ENCODE assay signal across 9 mouse cellular contexts in genomic region chr1:71653400-71654159, GRCm38 (mm10). TPM values are rescaled to one million over a fixed set of nuclear protein-coding genes. Genes with fewer than 3 reads are reported as not detected.
A peak's percentile ranks its signal among the peaks of the same experiment; 100 is the strongest.
DNase-seq lines count a peak whose midpoint lies in the region; ATAC-seq and TF ChIP-seq lines count a peak whose summit lies in the region.
"Had no signal": no experiment of that assay in that cellular context is flagged by ENCODE, and none has a peak within 500 bp of the region (broad histone marks: within the 10 kb centered on the region; RNA-seq: fewer than 3 reads in every experiment).

No protein-coding gene starts in this region.

- DNase-seq in gastrocnemius, adult 2 months, result no peak
- no peak for DNase-seq in gastrocnemius, adult 18-20 months (ENCODE audit: low spot score)
- DNase-seq in limb, embryonic 11.5 days (ENCODE audit: low spot score), result peak; percentile 72
- no peak for DNase-seq in frontal cortex, postnatal 36 days (ENCODE audit: low spot score in 2 of 2)
- no peak for DNase-seq in left cerebral cortex, adult 11 months (ENCODE audit: low spot score)

- under 1% methylated on average over 24 of the region's 24 CpGs for WGBS in heart, embryonic 14.5 days
- under 1% methylated on average over 24 of the region's 24 CpGs for WGBS in limb, embryonic 11.5 days
- under 1% methylated on average over 23 of the region's 24 CpGs for WGBS in midbrain, embryonic 13.5 days

- H3K36me3 ChIP-seq in heart, embryonic 14.5 days (ENCODE audit: control insufficient read depth, insufficient read depth, low read length), result peaks cover 25% of the 10 kb centered on the region
- 0 out of 2 replicates have a peak, but pooled peaks cover 5% of the 10 kb centered on the region for H3K36me3 ChIP-seq in limb, embryonic 11.5 days (ENCODE audit: control insufficient read depth, insufficient read depth, low read length)
- no peaks in the 10 kb centered on the region for H3K36me3 ChIP-seq in midbrain, embryonic 13.5 days

- no peaks in the 10 kb centered on the region for H3K9me3 ChIP-seq in heart, embryonic 14.5 days (ENCODE audit: control insufficient read depth, low read length)
- H3K9me3 ChIP-seq in limb, embryonic 11.5 days (ENCODE audit: control insufficient read depth, low read length), result no peaks in the 10 kb centered on the region
- H3K9me3 ChIP-seq in midbrain, embryonic 13.5 days, result no peaks in the 10 kb centered on the region

- no peaks in the 10 kb centered on the region for H3K27me3 ChIP-seq in heart, embryonic 14.5 days (ENCODE audit: control insufficient read depth, insufficient read depth, low read length)
- H3K27me3 ChIP-seq in limb, embryonic 11.5 days (ENCODE audit: control insufficient read depth, insufficient read depth, low read length), result no peaks in the 10 kb centered on the region
- H3K27me3 ChIP-seq in midbrain, embryonic 13.5 days, result peaks cover 51% of the 10 kb centered on the region
- H3K27me3 ChIP-seq: CH12.LX had no signal

- no peak for TF ChIP-seq POLR2A in cortical plate, adult 2 months (IDR thresholded peaks at IDR 0.05; ENCODE audit: extremely low read depth, insufficient read depth, low read length)

- peak overlapping the region; percentile 85 for H3K4me2 ChIP-seq in heart, embryonic 14.5 days (ENCODE audit: low read length)
- peak overlapping the region; percentile 92 for H3K4me2 ChIP-seq in limb, embryonic 11.5 days (ENCODE audit: low read depth, severe bottlenecking)
- H3K4me2 ChIP-seq in midbrain, embryonic 13.5 days (replicated peaks), result peak overlapping the region; percentile 94

- intact Hi-C loops in gastrocnemius, adult 2 months (cut with DNase I), result no loop called here

- H3K4me1 ChIP-seq in cortical plate, adult 2 months (ENCODE audit: control insufficient read depth, insufficient read depth, low read length), result no peaks in the 10 kb centered on the region
- H3K4me1 ChIP-seq in heart, embryonic 14.5 days (ENCODE audit: control insufficient read depth in 2 of 2, insufficient read depth in 2 of 2, low read length in 2 of 2), result peaks cover 5 to 7% of the 10 kb centered on the region in 2 experiments
- H3K4me1 ChIP-seq in limb, embryonic 11.5 days (ENCODE audit: control insufficient read depth, insufficient read depth, low read length), result peaks cover 10% of the 10 kb centered on the region
- H3K4me1 ChIP-seq in midbrain, embryonic 13.5 days (replicated peaks), result peaks cover 9% of the 10 kb centered on the region

- no peak; the same call in 1 of the 2 replicates for ATAC-seq in heart, embryonic 14.5 days (ENCODE audit: insufficient number of reproducible peaks, insufficient read depth, low FRiP score, low read depth)
- ATAC-seq in limb, embryonic 11.5 days (ENCODE audit: insufficient number of reproducible peaks, low FRiP score, low TSS enrichment, low read depth), result peak; percentile 46
- ATAC-seq in midbrain, embryonic 13.5 days, result peak; percentile 51

- peak overlapping the region; percentile 86 for H3K27ac ChIP-seq in gastrocnemius, adult 2 months
- no peak overlapping the region for H3K27ac ChIP-seq in cortical plate, adult 2 months (ENCODE audit: insufficient read depth, low read length)
- H3K27ac ChIP-seq in heart, embryonic 14.5 days (replicated peaks in 1 of 2; ENCODE audit: control insufficient read depth in 1 of 2, insufficient read depth in 1 of 2, low read depth in 2 of 2, low read length in 2 of 2), result peak overlapping the region; percentile 90 to 91
- H3K27ac ChIP-seq in limb, embryonic 11.5 days (replicated peaks; ENCODE audit: low read depth, low read length), result peak overlapping the region; percentile 97
- H3K27ac ChIP-seq in midbrain, embryonic 13.5 days, result no peak overlapping the region

- TF ChIP-seq CTCF in gastrocnemius, adult 2 months (IDR thresholded peaks at IDR 0.05), result no peak
- TF ChIP-seq CTCF in cortical plate, adult 2 months (IDR thresholded peaks at IDR 0.05; ENCODE audit: extremely low read depth, insufficient read depth, low read length), result no peak

- H3K9ac ChIP-seq in heart, embryonic 14.5 days (ENCODE audit: low read length), result peak overlapping the region; percentile 85
- H3K9ac ChIP-seq in limb, embryonic 11.5 days (ENCODE audit: low read length), result peak overlapping the region; percentile 91
- peak overlapping the region; percentile 68 for H3K9ac ChIP-seq in midbrain, embryonic 13.5 days (replicated peaks)

- peak overlapping the region; percentile 87 for H3K4me3 ChIP-seq in gastrocnemius, adult 2 months
- H3K4me3 ChIP-seq in cortical plate, adult 2 months (ENCODE audit: insufficient read depth, low read length), result peak overlapping the region; percentile 50
- peak overlapping the region; percentile 76 to 94 for H3K4me3 ChIP-seq in heart, embryonic 14.5 days (ENCODE audit: control insufficient read depth in 1 of 2, insufficient read depth in 1 of 2, low read depth in 1 of 2, low read length in 2 of 2)
- peak overlapping the region; percentile 79 for H3K4me3 ChIP-seq in limb, embryonic 11.5 days (ENCODE audit: low read depth, low read length)
- H3K4me3 ChIP-seq in midbrain, embryonic 13.5 days (replicated peaks), result peak overlapping the region; percentile 75

RNA-seq across cellular contexts. Expression of gene Fn1, which starts 0.6 kb away (rescaled TPM):
- 10 to 100 TPM; 35.2 to 63.1 TPM for total RNA-seq in gastrocnemius, adult 2 months (2021)
- total RNA-seq in gastrocnemius, adult 18-20 months (2021), result 10 to 100 TPM; 33.8 to 39.2 TPM
- 38.2 and 44.6 TPM in 2 replicates for polyA plus RNA-seq in cortical plate, adult 2 months (2012; rRNA removed)
- polyA plus RNA-seq in heart, embryonic 14.5 days (2014; fragmentation: Nextera tagmentation; extraction: Ambion mirVana), result 215 and 242 TPM in 2 replicates
- 157 and 180 TPM in 2 replicates for polyA plus RNA-seq in limb, embryonic 11.5 days (2014; fragmentation: Nextera tagmentation; extraction: Ambion mirVana)
- 33.2 and 35.5 TPM in 2 replicates for polyA plus RNA-seq in midbrain, embryonic 13.5 days (2015; fragmentation: Nextera tagmentation; extraction: Ambion mirVana)

Comparison
In these comparisons a context has a peak if more than half of its experiments do, and no peak if none do; other contexts are left out.
1. H3K27ac ChIP-seq: peak in gastrocnemius, adult 2 months (single experiment), heart, embryonic 14.5 days (2 of 2) and limb, embryonic 11.5 days (single experiment); none in cortical plate, adult 2 months (single experiment) and midbrain, embryonic 13.5 days (single experiment).
2. Peak in every context shown above with its lines, with median percentiles within 50 percentile points of each other: H3K4me3 ChIP-seq, H3K4me2 ChIP-seq and H3K9ac ChIP-seq.